Mouse (Mus musculus) lung, embryonic 15.5 days (tissue): ENCODE results near the gene 4933405L10Rik. TPM values are rescaled to one million over a fixed set of nuclear protein-coding genes. Genes with fewer than 3 reads are reported as not detected.

Experiments
- polyA plus RNA-seq: library from polyadenylated mRNA; unstranded; fragments of >200 nt; fragmentation: Nextera tagmentation; extraction: Ambion mirVana; gene quantifications from 2 replicates; pipeline ENCODE4 v1.2.1, GENCODE M21; 2015

Gene 4933405L10Rik
- polyA plus RNA-seq, 1 experiment from 2014 or later: 0.17 TPM

Other genes with a start within 250 kb of the 4933405L10Rik start
- 63.3 and 63.6 TPM in 2 replicates for gene Tppp3, start 236.1 kb upstream of the 4933405L10Rik start, polyA plus RNA-seq
- gene Zdhhc1, start 210.8 kb upstream of the 4933405L10Rik start, polyA plus RNA-seq: 44.0 and 50.9 TPM in 2 replicates
- 2.6 and 2.8 TPM in 2 replicates for gene Hsd11b2, start 188.9 kb upstream of the 4933405L10Rik start, polyA plus RNA-seq
- gene Atp6v0d1, start 141.6 kb upstream of the 4933405L10Rik start, polyA plus RNA-seq: 80.8 and 82.1 TPM in 2 replicates
- gene Ripor1, start 102.4 kb upstream of the 4933405L10Rik start, polyA plus RNA-seq: 30.6 and 34.1 TPM in 2 replicates
- gene Ctcf, start 71.1 kb upstream of the 4933405L10Rik start, polyA plus RNA-seq: 131 and 140 TPM in 2 replicates
- 0.69 and 0.79 TPM in 2 replicates for gene Agrp, start 70.3 kb upstream of the 4933405L10Rik start, polyA plus RNA-seq
- 0.77 and 1.4 TPM in 2 replicates for gene Carmil2, start 21.4 kb upstream of the 4933405L10Rik start, polyA plus RNA-seq
- 61.7 and 66.5 TPM in 2 replicates for gene Acd, start 6.6 kb upstream of the 4933405L10Rik start, polyA plus RNA-seq
- gene Pard6a, start 6.5 kb upstream of the 4933405L10Rik start, polyA plus RNA-seq: 16.3 and 17.6 TPM in 2 replicates
- 27.3 and 28.9 TPM in 2 replicates for gene Enkd1, start 555 bp downstream of the 4933405L10Rik start, polyA plus RNA-seq
- 22.5 and 23.5 TPM in 2 replicates for gene Gfod2, start 51.0 kb downstream of the 4933405L10Rik start, polyA plus RNA-seq
- gene Ranbp10, start 119.7 kb downstream of the 4933405L10Rik start, polyA plus RNA-seq: 9.9 and 12.0 TPM in 2 replicates
- gene Tsnaxip1, start 120.1 kb downstream of the 4933405L10Rik start, polyA plus RNA-seq: 1.3 and 1.5 TPM in 2 replicates
- gene Cenpt, start 145.6 kb downstream of the 4933405L10Rik start, polyA plus RNA-seq: 45.2 and 45.4 TPM in 2 replicates
- 67.9 and 68.2 TPM in 2 replicates for gene Thap11, start 147.5 kb downstream of the 4933405L10Rik start, polyA plus RNA-seq
- gene Nutf2, start 152.9 kb downstream of the 4933405L10Rik start, polyA plus RNA-seq: 231 and 277 TPM in 2 replicates
- gene Edc4, start 173.2 kb downstream of the 4933405L10Rik start, polyA plus RNA-seq: 46.5 and 50.6 TPM in 2 replicates
- 0.77 and 0.93 TPM in 2 replicates for gene Nrn1l, start 185.9 kb downstream of the 4933405L10Rik start, polyA plus RNA-seq
- 32.0 and 33.0 TPM in 2 replicates for gene Pskh1, start 192.8 kb downstream of the 4933405L10Rik start, polyA plus RNA-seq
- 0.86 and 1.0 TPM in 2 replicates for gene Ctrl, start 226.2 kb downstream of the 4933405L10Rik start, polyA plus RNA-seq
- 43.9 and 51.7 TPM in 2 replicates for gene Psmb10, start 230.8 kb downstream of the 4933405L10Rik start, polyA plus RNA-seq
- 1.2 and 1.9 TPM in 2 replicates for gene Lcat, start 235.7 kb downstream of the 4933405L10Rik start, polyA plus RNA-seq